Mouse (Mus musculus): ENCODE results near the gene Pcyt1a. TPM values are rescaled to one million over a fixed set of nuclear protein-coding genes. Genes with fewer than 3 reads are reported as not detected.

Gene Pcyt1a
- polyA plus RNA-seq, 1 experiment from 2014 or later: 53.9 TPM

DNA sequence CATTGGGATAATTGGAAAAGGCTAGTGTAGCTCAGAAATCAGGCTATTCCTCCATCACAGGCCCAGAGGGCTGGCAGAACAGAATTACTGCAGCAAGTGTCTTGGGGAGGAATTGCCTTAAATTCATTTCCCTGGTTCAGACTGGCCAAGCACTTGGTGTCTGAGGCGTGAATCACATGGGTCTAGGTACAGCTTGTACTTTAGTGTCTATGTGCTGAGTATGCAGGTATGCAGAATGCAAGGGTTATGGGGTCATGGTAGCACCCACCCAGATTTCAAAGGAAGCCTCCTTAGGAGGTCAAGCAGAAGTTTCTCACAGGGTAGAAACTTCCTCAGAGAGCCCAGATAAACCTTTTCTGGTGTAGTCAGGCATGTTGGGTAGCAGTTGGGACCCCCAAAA lies 14.8 kb downstream of the Pcyt1a start:
- H3K4me1 ChIP-seq (replicated peaks; ENCODE audit: control insufficient read depth, insufficient read depth, low read length): no peaks in the 10 kb centered on the region
- WGBS: 96% methylated on average over 1 of the region's 1 CpGs
- no peaks in the 10 kb centered on the region for H3K36me3 ChIP-seq (ENCODE audit: control insufficient read depth, insufficient read depth, low read length)
- no peak overlapping the region for H3K4me2 ChIP-seq (ENCODE audit: low read depth, low read length)
- H3K4me3 ChIP-seq (ENCODE audit: low read length): no peak overlapping the region
- H3K27me3 ChIP-seq (ENCODE audit: control insufficient read depth, insufficient read depth, low read depth, low read length): no peaks in the 10 kb centered on the region
- no peak overlapping the region for H3K27ac ChIP-seq (ENCODE audit: low read length)
- no peaks in the 10 kb centered on the region for H3K9me3 ChIP-seq (ENCODE audit: control insufficient read depth, low read length)
- no peak for ATAC-seq (ENCODE audit: low read depth)
- no peak overlapping the region for H3K9ac ChIP-seq (ENCODE audit: low read length)

DNA sequence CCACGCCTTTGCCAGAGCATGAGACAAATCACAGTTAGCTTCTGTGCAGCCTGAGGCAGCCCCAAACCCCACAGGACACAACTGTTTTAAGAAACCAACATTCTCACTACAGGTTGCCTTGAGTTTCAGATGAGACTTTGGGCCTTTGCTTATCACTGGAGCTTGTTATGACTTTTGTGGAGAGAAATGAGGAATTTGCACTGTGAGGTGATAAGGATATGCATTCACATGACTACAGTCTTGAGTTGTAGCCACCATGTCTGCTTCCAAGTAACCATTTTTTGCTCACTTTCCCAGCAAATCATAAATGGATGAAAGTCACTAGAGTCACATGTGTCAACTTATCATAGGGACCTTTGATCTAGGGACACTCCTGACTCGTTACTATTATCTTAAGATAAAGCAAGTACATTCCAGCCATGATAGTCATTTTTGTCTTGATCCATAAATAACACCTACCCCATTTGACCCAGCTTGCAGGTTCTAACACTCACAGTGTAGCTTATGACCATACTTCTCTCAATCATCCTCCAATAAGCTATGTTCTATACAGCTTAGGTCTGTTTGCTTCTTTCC lies 15.9 kb downstream of the Pcyt1a start:
- ATAC-seq (ENCODE audit: low read depth): no peak
- no peaks in the 10 kb centered on the region for H3K4me1 ChIP-seq (replicated peaks; ENCODE audit: control insufficient read depth, insufficient read depth, low read length)
- H3K9ac ChIP-seq (ENCODE audit: low read length): no peak overlapping the region
- WGBS: 49% methylated on average over 2 of the region's 2 CpGs
- no peaks in the 10 kb centered on the region for H3K36me3 ChIP-seq (ENCODE audit: control insufficient read depth, insufficient read depth, low read length)
- H3K4me2 ChIP-seq (ENCODE audit: low read depth, low read length): no peak overlapping the region
- H3K9me3 ChIP-seq (ENCODE audit: control insufficient read depth, low read length): no peaks in the 10 kb centered on the region
- no peak overlapping the region for H3K27ac ChIP-seq (ENCODE audit: low read length)
- H3K27me3 ChIP-seq (ENCODE audit: control insufficient read depth, insufficient read depth, low read depth, low read length): no peaks in the 10 kb centered on the region
- H3K4me3 ChIP-seq (ENCODE audit: low read length): no peak overlapping the region

DNA sequence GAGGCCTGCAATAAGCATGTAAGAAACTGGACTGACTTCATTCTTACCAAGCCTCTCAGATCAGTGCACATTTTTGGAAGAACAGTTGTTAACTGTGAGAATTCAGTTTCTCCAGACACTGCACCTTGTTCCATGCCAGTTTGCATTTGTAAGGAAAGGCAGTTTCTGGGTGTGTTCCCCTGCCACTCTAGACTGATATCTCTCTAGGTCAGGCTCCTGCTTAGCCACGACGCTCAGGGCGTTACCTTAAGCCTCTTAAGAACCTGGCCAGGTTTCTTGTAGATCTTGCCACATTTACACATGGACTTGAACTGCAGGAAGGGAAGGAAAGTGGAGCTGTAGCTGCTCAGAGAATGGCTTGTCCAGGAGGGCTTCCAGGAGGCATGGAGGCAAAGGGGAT lies 18.9 kb downstream of the Pcyt1a start:
- 55% methylated on average over 3 of the region's 3 CpGs for WGBS
- Histone ChIP-seq H3K36me3 (ENCODE audit: control insufficient read depth, insufficient read depth, low read length) (peaks cover 3% of the 10 kb centered on the region; the same call in 1 of the 2 replicates), H3K27me3 (ENCODE audit: control insufficient read depth, insufficient read depth, low read depth, low read length) (no peaks in the 10 kb centered on the region), H3K9ac (ENCODE audit: low read length) (no peak overlapping the region), H3K4me3 (ENCODE audit: low read length) (no peak overlapping the region), H3K9me3 (ENCODE audit: control insufficient read depth, low read length) (no peaks in the 10 kb centered on the region), H3K4me1 (replicated peaks; ENCODE audit: control insufficient read depth, insufficient read depth, low read length) (no peaks in the 10 kb centered on the region), H3K4me2 (ENCODE audit: low read depth, low read length) (no peak overlapping the region), H3K27ac (ENCODE audit: low read length) (no peak overlapping the region; the same call in 1 of the 2 replicates)
- 0 out of 2 replicates have a peak, but pooled peaks have one; percentile 62 for ATAC-seq (ENCODE audit: low read depth)

DNA sequence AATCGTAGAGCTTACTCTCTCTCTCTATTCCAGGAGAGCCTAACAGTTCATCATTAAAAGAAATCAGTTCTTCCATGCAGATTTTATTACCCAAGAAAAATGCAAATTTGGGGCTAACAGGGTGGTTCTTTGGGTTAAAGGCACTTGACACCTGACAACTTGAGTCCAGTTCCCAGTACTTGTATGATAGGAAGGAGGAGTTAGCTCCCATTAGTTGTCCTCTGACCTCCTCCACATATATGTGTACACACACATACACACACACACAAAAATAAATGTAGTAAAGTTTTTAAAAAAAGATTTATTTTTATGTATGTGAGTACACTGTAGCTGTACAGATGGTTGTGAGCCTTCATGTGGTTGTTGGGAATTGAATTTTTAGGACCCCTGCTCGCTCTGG lies 19.4 kb downstream of the Pcyt1a start:
- H3K4me3 ChIP-seq (ENCODE audit: low read length): no peak overlapping the region
- no peak for ATAC-seq (ENCODE audit: low read depth)
- H3K9ac ChIP-seq (ENCODE audit: low read length): no peak overlapping the region
- H3K27ac ChIP-seq (ENCODE audit: low read length): no peak overlapping the region
- H3K27me3 ChIP-seq (ENCODE audit: control insufficient read depth, insufficient read depth, low read depth, low read length): no peaks in the 10 kb centered on the region
- no peaks in the 10 kb centered on the region for H3K4me1 ChIP-seq (replicated peaks; ENCODE audit: control insufficient read depth, insufficient read depth, low read length)
- 94% methylated on average over 2 of the region's 2 CpGs for WGBS
- no peak overlapping the region for H3K4me2 ChIP-seq (ENCODE audit: low read depth, low read length)
- no peaks in the 10 kb centered on the region for H3K9me3 ChIP-seq (ENCODE audit: control insufficient read depth, low read length)
- H3K36me3 ChIP-seq (ENCODE audit: control insufficient read depth, insufficient read depth, low read length): peaks cover 4% of the 10 kb centered on the region

- no peak overlapping the region for H3K4me3 ChIP-seq (ENCODE audit: low read length)
- H3K27ac ChIP-seq (ENCODE audit: low read length): no peak overlapping the region
- H3K36me3 ChIP-seq (ENCODE audit: control insufficient read depth, insufficient read depth, low read length): peaks cover 9% of the 10 kb centered on the region
- no peak overlapping the region for H3K4me2 ChIP-seq (ENCODE audit: low read depth, low read length)
- no peak for ATAC-seq (ENCODE audit: low read depth)
- H3K9me3 ChIP-seq (ENCODE audit: control insufficient read depth, low read length): no peaks in the 10 kb centered on the region
- no peaks in the 10 kb centered on the region; the same call in 1 of the 2 replicates for H3K4me1 ChIP-seq (replicated peaks; ENCODE audit: control insufficient read depth, insufficient read depth, low read length)
- no peaks in the 10 kb centered on the region for H3K27me3 ChIP-seq (ENCODE audit: control insufficient read depth, insufficient read depth, low read depth, low read length)
- 90% methylated on average over 8 of the region's 8 CpGs for WGBS
- no peak overlapping the region for H3K9ac ChIP-seq (ENCODE audit: low read length)
Measured at GRCm38 (mm10) chr16:32453102-32453501, 22.4 kb downstream of the Pcyt1a start.

- 90% methylated on average over 5 of the region's 5 CpGs for WGBS
- no peak for ATAC-seq (ENCODE audit: low read depth)
- H3K4me2 ChIP-seq (ENCODE audit: low read depth, low read length): no peak overlapping the region
- H3K27me3 ChIP-seq (ENCODE audit: control insufficient read depth, insufficient read depth, low read depth, low read length): no peaks in the 10 kb centered on the region
- no peak overlapping the region for H3K27ac ChIP-seq (ENCODE audit: low read length)
- H3K4me1 ChIP-seq (replicated peaks; ENCODE audit: control insufficient read depth, insufficient read depth, low read length): no peaks in the 10 kb centered on the region; the same call in 1 of the 2 replicates
- H3K36me3 ChIP-seq (ENCODE audit: control insufficient read depth, insufficient read depth, low read length): peaks cover 9% of the 10 kb centered on the region
- no peak overlapping the region for H3K4me3 ChIP-seq (ENCODE audit: low read length)
- H3K9me3 ChIP-seq (ENCODE audit: control insufficient read depth, low read length): no peaks in the 10 kb centered on the region
- H3K9ac ChIP-seq (ENCODE audit: low read length): no peak overlapping the region
Measured at GRCm38 (mm10) chr16:32454646-32455045, 23.9 kb downstream of the Pcyt1a start.

GRCm38 (mm10) chr16:32456086-32456485 lies 25.4 kb downstream of the Pcyt1a start:
- Histone ChIP-seq H3K27me3 (ENCODE audit: control insufficient read depth, insufficient read depth, low read depth, low read length) (no peaks in the 10 kb centered on the region), H3K9me3 (ENCODE audit: control insufficient read depth, low read length) (no peaks in the 10 kb centered on the region), H3K36me3 (ENCODE audit: control insufficient read depth, insufficient read depth, low read length) (peaks cover 9% of the 10 kb centered on the region), H3K9ac (ENCODE audit: low read length) (no peak overlapping the region), H3K4me3 (ENCODE audit: low read length) (no peak overlapping the region), H3K27ac (ENCODE audit: low read length) (no peak overlapping the region), H3K4me2 (ENCODE audit: low read depth, low read length) (no peak overlapping the region), H3K4me1 (replicated peaks; ENCODE audit: control insufficient read depth, insufficient read depth, low read length) (no peaks in the 10 kb centered on the region; the same call in 1 of the 2 replicates)
- ATAC-seq (ENCODE audit: low read depth): no peak

GRCm38 (mm10) chr16:32456761-32457160 lies 26.0 kb downstream of the Pcyt1a start:
- ATAC-seq (ENCODE audit: low read depth): no peak
- WGBS: 95% methylated on average over 1 of the region's 1 CpGs
- Histone ChIP-seq H3K4me3 (ENCODE audit: low read length) (no peak overlapping the region), H3K27ac (ENCODE audit: low read length) (no peak overlapping the region), H3K4me2 (ENCODE audit: low read depth, low read length) (no peak overlapping the region), H3K36me3 (ENCODE audit: control insufficient read depth, insufficient read depth, low read length) (peaks cover 9% of the 10 kb centered on the region), H3K27me3 (ENCODE audit: control insufficient read depth, insufficient read depth, low read depth, low read length) (no peaks in the 10 kb centered on the region), H3K4me1 (replicated peaks; ENCODE audit: control insufficient read depth, insufficient read depth, low read length) (no peaks in the 10 kb centered on the region; the same call in 1 of the 2 replicates), H3K9ac (ENCODE audit: low read length) (no peak overlapping the region), H3K9me3 (ENCODE audit: control insufficient read depth, low read length) (no peaks in the 10 kb centered on the region)

- 58% methylated on average over 10 of the region's 10 CpGs for WGBS
- H3K4me3 ChIP-seq (ENCODE audit: low read length): no peak overlapping the region
- no peak overlapping the region for H3K9ac ChIP-seq (ENCODE audit: low read length)
- no peak overlapping the region for H3K27ac ChIP-seq (ENCODE audit: low read length)
- no peak overlapping the region for H3K4me2 ChIP-seq (ENCODE audit: low read depth, low read length)
- peaks cover 8% of the 10 kb centered on the region for H3K36me3 ChIP-seq (ENCODE audit: control insufficient read depth, insufficient read depth, low read length)
- H3K4me1 ChIP-seq (replicated peaks; ENCODE audit: control insufficient read depth, insufficient read depth, low read length): no peaks in the 10 kb centered on the region; the same call in 1 of the 2 replicates
- no peaks in the 10 kb centered on the region for H3K9me3 ChIP-seq (ENCODE audit: control insufficient read depth, low read length)
- ATAC-seq (ENCODE audit: low read depth): peak; percentile 54; the same call in 1 of the 2 replicates
- H3K27me3 ChIP-seq (ENCODE audit: control insufficient read depth, insufficient read depth, low read depth, low read length): no peaks in the 10 kb centered on the region
Measured at GRCm38 (mm10) chr16:32457589-32458386, 27.1 kb downstream of the Pcyt1a start.

Measured in lung, embryonic 16.5 days (tissue).